Mouse (Mus musculus) naive thymus-derived CD4-positive, alpha-beta T cell, adult 5 months (primary cell): ENCODE data around the gene Plagl1. TPM values are rescaled to one million over a fixed set of nuclear protein-coding genes. Genes with fewer than 3 reads are reported as not detected.

Experiments
- polyA plus RNA-seq: library from polyadenylated mRNA; unstranded; fragments of 100-300 nt; shearing (Covaris generic); gene quantifications from one replicate; pipeline ENCODE4 v1.2.1, GENCODE M21; 2017

Gene Plagl1
- 0.78 TPM for polyA plus RNA-seq

DNA sequence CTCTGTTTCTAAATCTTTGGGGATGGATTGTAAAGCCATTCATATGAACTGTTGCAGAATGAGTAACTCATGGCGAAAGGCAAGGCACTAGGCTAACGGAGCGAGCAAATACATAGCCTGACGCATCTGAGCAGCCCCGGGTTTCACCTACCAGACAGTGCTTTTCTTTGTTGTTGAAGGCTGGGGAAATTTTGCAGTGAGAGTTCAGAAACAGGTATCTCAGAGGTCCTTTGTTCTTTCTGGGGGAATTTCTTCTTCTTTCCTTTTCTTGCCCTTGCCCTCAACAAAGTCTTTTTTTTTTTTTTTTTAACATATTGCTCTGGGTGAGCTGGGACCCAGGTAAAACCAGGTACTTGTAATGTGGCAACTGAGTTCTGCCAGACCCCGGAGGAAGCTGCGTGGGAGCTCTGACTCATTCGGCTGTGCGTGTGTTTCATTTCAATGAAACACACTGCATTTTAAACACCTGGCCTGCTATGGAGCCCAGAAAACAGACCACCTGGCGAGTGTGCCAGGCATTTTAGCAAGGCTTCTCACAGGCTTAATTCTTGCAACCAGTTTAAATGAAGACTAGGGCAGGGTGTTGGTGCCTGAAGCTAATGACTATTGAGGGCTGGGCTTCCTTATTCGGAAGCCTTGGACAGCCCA, at the start of gene Plagl1:
Gene Plagl1 (plus strand): TSS at position 484 of the 648 bp plus-strand sequence.

DNA sequence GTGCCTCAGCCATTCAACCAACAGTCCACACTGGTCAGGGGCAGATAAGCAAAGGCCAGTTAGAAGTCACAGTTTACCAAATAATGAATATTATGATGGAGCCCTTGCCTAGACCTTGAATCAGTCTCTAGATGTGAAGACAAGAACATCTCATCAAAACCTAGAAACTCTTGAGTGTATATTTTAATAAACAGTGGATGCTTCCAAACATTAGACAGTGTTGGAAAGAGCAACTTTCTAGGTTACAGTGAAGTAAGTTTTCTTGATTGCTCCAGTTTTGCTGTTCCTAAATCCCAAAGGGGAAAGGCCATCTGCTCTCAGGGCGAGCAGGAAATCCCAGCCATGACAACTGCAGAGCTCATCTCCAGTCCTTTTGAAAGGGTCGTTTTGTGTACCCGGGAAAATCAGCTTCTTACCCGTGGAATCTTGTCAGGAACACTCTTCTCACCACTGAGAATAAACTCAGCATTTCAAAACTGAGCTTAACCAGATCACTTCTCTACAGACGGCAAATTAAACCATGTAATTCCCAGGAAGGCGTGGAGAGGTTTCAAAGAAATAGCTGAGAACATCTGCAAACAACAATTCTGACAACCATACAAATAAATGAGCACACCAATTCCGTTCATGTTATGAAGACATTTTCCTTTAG, 117.8 kb downstream of the Plagl1 start, which contains the start of gene Zc2hc1b:
Gene Zc2hc1b (minus strand): TSS at position 51 of the 652 bp plus-strand sequence.

Other genes starting within 250 kb of the Plagl1 start
- 392 TPM for gene Utrn, start 191.1 kb upstream of the Plagl1 start, polyA plus RNA-seq
- gene Stx11, start 96.2 kb upstream of the Plagl1 start, polyA plus RNA-seq, result 1.3 TPM
- gene Sf3b5, start 55.2 kb upstream of the Plagl1 start, polyA plus RNA-seq, result 16.9 TPM
- gene Zc2hc1b, start 117.5 kb downstream of the Plagl1 start, polyA plus RNA-seq, result not detected
- 94.8 TPM for gene Ltv1, start 132.7 kb downstream of the Plagl1 start, polyA plus RNA-seq